Mouse (Mus musculus) urinary bladder, adult 2 months (tissue): Measurements from ENCODE around the gene Cers2. TPM values are rescaled to one million over a fixed set of nuclear protein-coding genes. Genes with fewer than 3 reads are reported as not detected.
A peak's percentile ranks its signal among the peaks of the same experiment; 100 is the strongest.
"Not testable (repeated sequence)": the region's sequence is repeated elsewhere in the genome, so short reads cannot be mapped to it uniquely, and the experiment has no call there.

ENCODE experiments used
- DNase-seq: peaks from one replicate; pipeline ENCODE4 v3.0.0; 2022; ENCODE audit warnings: low spot score
- polyA plus RNA-seq: library from polyadenylated mRNA; depleted of rRNA; stranded (reverse); fragments of >200 nt; gene quantifications from 2 replicates; pipeline ENCODE4 v1.2.3, GENCODE M21; 2012

Gene Cers2
- polyA plus RNA-seq, 1 experiment = 126 TPM

DNA sequence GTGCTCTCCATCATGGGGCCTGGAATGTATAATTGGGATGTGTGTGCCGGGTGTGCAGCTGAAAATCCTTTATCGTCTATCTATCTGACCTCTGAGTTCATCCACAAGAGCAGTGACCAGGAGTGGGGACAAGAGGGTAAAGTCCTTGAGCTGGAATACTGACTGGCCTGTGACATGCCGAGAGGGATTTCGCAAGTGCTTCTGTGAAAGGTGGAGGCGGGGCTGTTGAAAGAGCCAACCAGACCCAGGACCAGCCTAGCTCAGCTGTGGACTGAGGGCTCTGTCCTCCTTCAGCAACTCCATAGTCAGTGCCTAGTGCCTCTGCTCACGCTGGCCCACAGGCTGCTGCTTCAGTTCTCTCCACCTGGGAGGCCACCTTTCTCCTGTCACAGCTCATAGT is 4.0 kb downstream of the Cers2 start:
- no peak for DNase-seq

DNA sequence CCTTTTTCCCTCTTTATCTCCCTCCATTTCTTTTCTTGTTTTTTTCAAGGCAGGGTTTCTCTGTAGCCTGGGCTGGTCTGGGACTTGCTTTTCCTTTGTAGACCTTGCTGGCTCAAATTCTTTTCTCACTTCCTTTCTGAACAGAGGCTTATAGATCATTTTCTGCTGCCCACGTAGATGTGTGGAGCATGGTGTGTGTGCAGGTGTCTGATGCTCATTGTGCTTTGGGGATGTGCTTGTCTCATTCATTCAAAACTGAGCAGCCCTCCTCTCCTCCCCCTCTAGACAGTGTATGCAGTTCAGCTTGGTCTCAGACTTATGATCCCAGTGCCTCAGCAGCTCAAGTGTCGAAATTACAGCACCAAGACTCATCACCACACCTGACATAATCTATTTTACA is 4.5 kb downstream of the Cers2 start:
- no peak for DNase-seq

DNA sequence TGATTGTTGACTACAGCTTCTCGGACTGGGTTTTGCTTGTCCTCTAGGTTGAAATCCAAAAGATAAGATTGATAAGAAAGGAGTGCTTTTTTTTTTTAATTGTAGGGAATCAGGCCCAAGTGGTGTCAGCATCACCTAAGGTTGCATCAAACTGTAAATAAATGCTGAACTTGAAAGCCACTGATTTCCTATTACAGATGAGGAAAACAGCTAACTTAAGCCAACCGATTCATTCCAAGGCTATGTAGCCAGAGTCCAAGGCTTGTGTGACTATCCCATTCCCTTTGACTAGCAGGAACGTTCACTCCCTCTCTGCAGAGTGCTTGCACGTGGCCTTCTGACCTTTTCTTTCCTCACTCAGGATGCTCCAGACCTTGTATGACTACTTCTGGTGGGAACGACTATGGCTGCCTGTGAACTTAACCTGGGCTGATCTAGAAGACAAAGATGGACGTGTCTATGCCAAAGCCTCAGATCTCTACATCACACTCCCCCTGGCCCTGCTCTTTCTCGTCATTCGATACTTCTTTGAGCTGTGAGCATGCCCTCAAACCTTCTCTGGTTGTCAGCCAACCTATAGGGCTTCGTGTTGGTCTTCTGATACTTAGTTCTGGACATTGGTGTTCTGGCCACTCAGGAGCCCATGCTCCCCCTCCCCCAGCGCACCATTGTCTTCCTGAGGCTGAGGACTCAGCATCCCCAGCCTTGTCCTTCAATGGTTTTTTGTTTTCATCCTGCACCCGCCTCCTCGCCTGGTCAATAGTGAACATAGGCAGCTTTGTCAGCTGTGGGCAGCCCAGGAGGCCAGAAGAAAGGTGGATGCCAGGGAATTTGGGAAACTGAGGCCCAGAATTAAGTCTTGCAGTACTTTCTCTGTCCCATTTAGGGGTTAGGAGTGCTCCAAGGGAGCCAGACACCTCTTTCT is 5.4 kb downstream of the Cers2 start:
- no peak for DNase-seq

DNA sequence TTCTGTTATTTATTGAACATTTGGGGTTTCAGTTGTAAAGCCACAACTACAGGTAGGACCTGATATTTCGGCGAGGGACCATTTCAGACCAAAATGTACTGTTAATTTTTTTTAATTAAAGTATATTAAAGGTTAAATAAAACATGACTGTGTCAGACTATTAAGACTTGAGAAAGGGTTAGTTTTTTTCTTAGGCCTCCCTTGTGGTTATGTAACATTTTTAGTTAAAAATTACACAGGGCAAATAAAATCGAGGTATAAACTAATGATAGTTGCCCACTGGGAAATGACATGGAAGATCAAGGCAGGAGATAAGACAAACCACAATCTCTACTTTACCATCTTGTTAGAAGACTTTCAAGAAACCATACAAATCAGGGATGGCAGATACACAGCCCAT is 8.8 kb downstream of the Cers2 start:
- DNase-seq = no peak

DNA sequence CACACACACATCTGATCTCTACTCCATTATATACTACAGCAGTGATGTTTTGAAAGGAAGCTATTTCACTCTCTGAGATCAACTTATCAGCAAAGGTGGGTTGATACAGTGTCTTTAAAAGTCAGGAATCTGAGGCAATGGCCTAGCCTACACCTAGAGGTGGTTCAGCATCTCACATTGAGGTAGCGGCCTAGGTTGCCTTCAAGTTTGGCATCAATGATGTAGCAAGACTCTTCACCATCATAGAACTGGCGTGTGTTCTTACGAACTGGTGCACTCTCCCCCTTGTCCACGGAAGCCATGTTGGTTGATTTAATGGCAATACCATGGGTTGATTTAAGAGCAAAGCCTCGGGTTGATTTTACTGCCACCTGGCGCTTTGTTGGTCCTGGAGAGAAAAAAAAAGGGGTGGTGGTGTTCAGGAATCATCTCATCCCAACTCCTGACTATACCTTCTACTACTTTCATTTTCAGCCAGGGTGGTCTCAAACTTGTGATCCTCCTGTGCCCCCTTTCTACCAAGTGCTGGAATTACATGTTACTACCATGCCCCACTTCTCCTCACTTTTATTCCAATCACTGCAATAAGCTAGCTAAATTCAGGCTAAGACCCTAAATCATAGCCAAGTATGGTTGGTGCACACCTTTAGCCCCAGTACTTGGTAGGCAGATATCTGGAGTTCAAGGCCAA is 10.0 kb downstream of the Cers2 start:
- no peak for DNase-seq

DNA sequence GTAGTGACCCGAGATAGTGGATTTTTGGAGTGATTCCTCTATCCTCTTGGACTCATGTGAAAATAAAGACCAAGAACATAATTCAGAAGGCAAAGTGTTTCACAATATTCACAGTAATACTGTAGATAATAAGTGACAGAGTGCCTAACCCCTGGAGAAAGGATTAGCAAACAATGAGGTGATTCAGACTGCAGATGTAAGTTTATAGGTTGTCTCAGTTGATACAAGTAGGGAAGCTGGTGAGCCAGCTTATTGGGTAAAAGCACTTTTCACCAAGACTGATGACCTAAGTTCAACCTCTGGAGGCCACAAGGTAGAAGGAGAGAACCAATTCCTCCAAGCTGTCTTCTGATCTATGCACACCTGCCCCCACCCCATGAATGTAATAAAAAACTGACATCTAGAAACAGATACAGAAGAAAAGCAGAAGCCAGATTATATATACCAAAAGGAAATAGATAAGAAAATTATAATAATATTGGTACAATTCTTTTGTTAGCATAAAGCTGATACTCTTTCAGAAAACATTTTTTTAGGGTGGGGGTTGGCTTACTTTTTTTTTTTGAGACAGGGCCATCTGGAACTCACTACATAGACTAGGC is 14.3 kb downstream of the Cers2 start:
- no peak for DNase-seq

DNA sequence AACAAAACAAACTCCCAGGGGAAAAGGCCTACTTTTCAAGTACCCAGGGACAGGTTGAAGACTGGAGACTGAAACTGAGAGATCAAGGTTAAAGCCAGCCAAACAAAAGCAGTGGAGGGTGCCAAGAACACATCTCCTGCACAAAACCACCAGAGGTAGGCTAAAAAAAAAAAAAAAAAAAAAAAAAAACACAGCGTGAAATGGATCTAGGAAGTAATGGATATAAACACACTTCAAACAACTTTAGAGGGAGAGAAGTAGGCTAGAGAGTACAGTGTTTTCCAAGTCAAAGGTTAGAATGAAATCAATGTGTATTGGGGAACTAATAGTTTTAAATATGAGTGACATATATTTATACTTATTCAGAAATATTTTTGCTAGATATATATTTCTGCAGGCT is 16.9 kb downstream of the Cers2 start:
- no peak for DNase-seq

DNA sequence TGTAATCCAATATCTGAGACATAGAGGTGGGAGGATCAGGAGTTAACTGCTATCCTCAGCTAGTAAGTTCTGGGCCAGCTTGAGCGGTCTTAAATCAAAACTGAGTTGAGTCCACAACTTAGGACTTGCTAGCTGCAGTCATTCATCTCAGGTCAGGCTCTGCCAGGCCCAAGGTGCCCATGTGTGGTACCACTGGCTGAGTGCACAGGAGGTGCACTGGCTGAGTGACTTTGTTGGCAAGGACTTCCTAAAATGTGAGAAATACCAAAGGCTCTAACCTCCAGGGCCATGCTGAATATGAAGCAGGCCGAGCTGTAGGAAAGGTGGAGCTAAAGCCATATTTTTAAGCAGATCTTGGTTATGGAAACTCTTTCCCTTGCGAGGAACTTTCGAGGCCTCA is 22.8 kb downstream of the Cers2 start:
- no peak for DNase-seq

DNA sequence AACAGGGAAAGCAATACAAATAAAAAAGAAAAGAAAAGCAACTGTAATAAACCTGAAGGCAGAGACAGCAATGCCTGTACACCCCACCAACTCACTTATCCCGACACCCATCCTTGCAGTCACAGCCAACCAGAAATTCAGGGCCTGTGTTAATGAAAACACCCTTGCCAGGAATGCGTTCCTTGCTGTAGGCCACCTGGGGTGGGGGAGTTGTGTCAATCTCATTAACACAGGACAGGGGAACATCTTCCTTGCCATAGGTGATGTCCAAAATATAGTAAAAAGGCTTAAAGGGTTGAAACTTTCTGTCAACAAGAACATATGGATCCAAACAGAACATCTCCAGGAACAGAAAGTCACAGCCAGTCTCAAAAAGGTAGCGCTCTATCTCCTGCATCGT is 23.7 kb downstream of the Cers2 start:
- no peak for DNase-seq

DNA sequence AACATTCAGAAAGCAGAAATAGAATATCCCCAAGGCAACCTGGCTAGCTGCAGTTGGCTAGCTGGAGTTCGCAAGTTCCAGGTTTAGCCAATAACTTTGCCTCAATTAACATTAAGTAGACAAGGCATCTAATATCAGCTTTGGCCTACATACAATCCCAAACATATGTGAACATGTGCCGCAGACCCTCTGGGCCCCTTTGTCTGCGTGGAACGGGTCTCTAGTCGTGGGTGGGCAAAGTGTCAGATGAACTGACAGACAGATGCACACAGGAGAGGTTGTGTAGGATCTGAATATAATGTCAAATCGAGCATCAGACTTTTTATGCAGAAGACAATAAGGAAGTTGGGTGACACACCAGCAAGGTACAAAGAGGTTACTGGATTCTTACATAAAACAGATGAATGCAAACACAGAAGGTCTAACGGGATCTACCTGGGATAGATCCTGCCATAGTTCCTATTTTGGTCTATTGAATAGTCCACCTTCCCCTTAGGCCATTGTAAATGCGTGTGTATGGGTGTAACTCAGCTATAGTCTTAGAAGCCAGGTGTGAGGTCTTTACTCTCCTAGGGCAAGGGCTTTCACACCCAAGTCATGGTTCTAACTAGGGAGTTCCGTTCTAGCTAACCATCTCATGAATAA is 28.9 kb downstream of the Cers2 start:
- DNase-seq = not testable (repeated sequence)

DNA sequence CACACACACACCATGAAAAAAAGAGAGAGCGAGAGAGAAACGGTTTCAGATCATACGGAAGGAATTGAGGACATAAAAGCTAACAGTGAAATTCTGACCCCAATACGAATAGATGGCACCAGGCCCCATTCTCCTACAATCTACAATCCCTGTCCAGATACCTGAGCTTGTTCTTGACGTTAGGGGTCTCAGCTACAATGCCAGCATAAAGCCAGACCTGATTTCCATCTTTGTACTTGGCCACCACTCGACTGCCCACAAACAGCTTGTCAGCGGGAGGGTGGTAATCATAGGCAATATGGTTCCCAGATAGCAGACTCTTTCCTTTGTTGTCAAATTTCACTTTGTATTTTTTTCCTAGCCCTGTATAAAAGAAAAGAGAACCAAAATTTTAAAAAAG is 31.9 kb downstream of the Cers2 start:
- DNase-seq = no peak

DNA sequence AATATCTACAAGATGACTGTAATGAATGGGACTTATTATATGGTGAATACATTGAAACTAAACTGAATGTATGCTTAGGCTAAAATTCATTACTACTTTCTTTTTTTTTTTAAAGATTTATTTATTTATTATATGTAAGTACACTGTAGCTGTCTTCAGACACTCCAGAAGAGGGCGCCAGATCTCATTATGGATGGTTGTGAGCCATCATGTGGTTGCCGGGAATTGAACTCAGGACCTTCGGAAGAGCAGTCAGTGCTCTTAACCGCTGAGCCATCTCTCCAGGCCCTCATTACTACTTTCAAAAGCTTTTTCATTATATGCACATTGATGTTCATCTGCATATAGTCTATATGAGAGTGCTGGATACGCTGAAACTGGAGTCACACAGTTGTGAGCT is 33.8 kb downstream of the Cers2 start:
- DNase-seq = not testable (repeated sequence)

DNA sequence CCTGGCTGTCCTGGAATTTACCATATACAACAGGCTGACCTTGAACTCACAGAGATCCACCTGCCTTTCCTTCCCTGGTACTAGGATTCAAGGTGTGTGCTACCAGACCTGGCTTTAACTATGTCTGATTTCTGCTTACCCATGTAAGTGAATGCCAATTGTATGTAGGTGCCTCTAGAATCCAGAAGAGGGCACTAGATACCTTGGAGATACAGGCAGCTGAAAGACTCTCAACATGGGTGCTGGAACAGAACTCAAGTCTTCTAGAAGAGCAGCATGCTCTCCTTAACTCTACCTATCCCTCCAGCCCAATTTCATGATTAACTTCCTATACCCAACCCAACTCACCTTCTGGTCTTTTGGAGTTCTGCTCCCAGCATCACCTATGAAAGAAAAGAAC is 34.9 kb downstream of the Cers2 start:
- DNase-seq = no peak

DNA sequence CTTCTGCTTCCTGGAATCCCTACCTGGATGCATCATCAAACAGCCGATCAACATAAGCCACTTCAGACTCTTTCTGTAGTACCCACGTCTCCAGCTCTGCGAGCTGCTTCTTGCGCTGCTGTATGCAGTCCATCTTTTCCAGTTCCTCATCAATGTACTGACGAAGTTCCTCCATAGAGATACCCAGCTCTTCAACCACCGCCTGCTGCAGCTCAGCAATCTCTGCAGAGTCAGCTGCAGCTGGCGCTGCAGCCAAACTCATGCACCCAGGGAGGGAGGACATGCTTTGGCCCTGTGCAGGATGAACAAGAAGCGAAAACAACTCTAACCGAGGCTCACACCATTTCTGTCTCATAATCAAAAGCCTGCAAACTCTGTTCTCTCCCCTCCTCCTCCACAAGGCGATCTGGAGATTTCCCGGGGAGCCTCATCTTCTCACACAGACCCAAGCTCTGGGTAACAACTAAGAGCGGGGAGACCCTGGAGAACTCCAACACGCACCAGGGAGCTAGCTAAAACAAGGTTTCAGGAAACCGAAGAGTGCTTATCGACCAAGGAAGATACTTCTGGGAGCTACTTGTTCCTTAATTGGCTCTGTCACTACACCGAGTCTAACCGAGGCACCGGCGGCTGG is 41.4 kb downstream of the Cers2 start:
- DNase-seq = not testable (repeated sequence)

DNA sequence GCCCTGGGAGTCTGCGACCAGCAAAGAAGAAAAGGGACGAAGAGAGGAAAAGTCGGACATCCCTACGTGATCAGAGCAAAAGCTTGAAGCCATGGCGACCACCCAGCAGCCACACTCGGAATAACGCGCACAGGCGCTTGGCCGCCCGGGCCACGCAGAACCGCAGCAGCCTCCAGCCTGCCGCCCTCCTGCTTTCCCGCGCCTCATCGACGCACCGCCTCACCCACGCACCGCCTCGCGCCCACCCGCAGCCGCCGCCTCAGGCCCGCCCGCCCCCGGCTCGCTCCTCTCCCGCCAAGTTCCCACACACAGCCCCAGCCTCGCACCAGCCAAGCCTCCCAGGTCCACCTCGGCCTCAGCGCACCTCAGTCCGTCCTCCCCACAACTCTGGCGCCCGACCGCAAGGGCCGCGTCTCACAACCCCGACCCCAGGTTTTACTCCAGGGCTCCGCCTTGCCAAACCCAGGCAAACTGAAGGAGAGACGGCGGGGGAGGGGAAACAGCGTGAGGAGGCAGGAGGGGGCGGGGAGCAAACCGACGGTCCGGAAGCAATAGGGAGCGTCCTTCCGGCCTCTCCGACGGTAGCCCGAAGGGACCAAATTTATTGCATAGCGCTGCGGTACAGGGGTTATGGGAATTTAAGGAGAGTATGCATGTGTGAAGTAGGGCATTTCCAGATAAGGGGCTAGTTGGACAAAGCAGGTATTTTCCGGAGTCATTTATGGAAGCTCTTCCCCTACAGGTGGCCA is 42.3 kb downstream of the Cers2 start, which contains the start of gene Setdb1:
Gene Setdb1 (minus strand): TSS at position 502 of the 749 bp plus-strand sequence.
- peak; percentile 79 for DNase-seq

DNA sequence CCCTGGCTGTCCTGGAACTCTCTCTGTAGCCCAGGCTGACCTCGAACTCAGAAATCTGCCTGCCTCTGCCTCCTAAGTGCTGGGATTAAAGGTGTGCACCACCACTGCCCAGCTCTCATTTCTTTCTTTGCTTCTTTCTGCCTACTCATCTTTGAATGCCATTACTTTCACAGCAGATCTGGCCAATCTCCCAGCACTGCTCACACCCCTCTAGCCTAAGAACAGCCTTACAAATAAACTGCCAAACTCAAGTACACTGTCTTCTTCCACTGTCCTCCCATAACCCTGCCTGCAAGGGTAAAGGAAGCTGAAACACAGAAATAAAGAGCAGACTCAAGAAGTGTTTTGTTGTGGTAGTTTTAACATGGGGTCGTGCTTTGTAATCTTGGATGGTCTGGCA is 43.2 kb downstream of the Cers2 start:
- DNase-seq = no peak

DNA sequence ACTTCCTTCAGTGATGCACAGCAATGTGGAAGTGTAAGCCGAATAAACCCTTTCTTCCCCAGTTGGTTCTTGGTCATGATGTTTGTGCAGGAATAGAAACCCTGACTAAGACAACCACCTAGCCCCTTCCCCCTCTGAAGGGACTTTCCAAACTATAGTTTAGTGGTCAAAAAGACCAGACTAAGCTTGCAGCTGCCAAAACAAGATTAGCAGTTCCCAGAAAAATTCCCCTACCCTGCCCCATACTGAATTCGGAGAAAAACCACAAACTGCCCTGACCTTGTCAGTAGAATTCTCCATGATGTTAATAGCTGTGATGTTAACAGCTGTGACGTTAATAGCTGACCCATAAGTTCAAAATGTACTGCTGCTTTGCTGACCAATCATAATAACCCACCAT is 45.7 kb downstream of the Cers2 start:
- not testable (repeated sequence) for DNase-seq

DNA sequence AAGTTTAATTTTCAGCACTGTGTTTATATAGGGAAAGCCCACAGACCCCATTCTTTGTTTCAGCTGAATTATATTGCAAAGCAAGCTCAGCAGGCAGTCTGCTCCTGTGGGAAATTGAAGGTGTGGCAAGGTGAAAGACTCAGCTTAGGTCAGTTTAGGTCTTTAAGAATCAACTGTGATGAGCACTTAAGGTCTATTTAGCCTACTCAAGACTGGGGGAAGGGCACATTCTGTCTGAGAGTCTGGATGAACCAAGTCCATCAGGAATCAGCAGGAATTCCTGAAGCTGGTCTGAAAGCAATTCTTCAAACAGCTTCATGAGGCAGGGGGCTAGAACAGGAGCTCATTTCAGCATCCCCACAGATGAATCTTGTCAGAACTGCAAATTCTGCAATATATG is 55.5 kb downstream of the Cers2 start:
- no peak for DNase-seq
